Mouse (Mus musculus) adrenal gland, adult 10 weeks (tissue): ENCODE measurements around the gene Tmem164. TPM values are rescaled to one million over a fixed set of nuclear protein-coding genes. Genes with fewer than 3 reads are reported as not detected.

Experiments used
- polyA plus RNA-seq: library from polyadenylated mRNA; stranded (reverse); fragments of 350-450 nt; fragmentation: Illumina TruSeq; extraction: RNeasy Lipid Tissue Mini Kit (QIAGEN cat#74804); gene quantifications from one replicate; pipeline ENCODE4 v1.2.3, GENCODE M21; 2014; ENCODE audit warnings: low read depth, low replicate concordance

Tmem164 gene
- 22.6 TPM for polyA plus RNA-seq

DNA sequence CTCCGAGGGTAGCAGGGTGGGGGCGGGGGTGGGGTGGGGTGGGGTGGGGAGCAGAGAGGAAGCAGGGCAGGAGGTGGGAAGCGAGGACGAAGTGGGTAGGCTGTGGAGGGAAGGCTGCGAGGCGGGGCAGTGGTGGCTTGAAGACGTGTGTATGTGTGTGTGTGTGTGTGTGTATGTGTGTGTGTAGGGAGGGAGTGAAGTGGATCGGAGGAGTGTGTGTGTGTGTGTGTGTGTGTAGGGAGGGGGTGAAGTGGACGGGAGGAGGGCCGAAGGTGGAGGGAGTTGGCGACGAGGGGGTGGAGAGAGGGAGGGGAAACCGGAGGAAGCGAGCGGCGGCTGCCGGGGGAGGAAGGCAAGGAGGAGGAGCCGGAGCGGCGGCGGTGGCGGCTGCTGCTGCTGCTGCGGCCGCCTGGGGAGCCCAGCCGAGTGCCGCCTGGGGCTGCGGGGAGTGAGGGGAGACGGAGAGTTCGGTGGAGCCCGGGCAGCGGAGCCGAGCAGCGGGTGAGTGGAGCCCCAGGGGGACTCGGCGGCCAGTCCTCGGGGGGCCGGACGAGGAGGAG, at the start of gene Tmem164:
Tmem164 (plus strand) TSS at position 351 of the 560 bp plus-strand sequence.

